Mouse (Mus musculus): ENCODE data around the gene Uqcrq. TPM values are rescaled to one million over a fixed set of nuclear protein-coding genes. Genes with fewer than 3 reads are reported as not detected.

Gene Uqcrq
- total RNA-seq, 1 experiment, result 76.9 TPM

- H3K36me3 ChIP-seq (ENCODE audit: control insufficient read depth, insufficient read depth, low read length, poor library complexity, severe bottlenecking), result no peaks in the 10 kb centered on the region
- no peak for TF ChIP-seq HCFC1 (IDR thresholded peaks at IDR 0.05; ENCODE audit: borderline replicate concordance, insufficient read depth, low read length)
- no peak for TF ChIP-seq MAFK (IDR thresholded peaks at IDR 0.05; ENCODE audit: insufficient read depth, low read depth, low read length)
- no peak for TF ChIP-seq ZC3H11A (IDR thresholded peaks at IDR 0.05; ENCODE audit: borderline replicate concordance, low read depth, low read length)
- no peak for TF ChIP-seq ZNF384 (IDR thresholded peaks at IDR 0.05; ENCODE audit: low read depth, low read length)
- no peak for TF ChIP-seq CHD2 (IDR thresholded peaks at IDR 0.05; ENCODE audit: low read depth, low read length)
- in situ Hi-C loops (cut with MboI; ENCODE audit: low sequenced_read_pairs in 2 of 2, unreplicated experiment in 2 of 2), result no loop called here
- DNase-seq (ENCODE audit: low read depth, low spot score), result no peak
- no peaks in the 10 kb centered on the region for H3K9me3 ChIP-seq (ENCODE audit: control insufficient read depth, insufficient read depth, low read depth, low read length)
- no peak overlapping the region for H3K27ac ChIP-seq (ENCODE audit: insufficient read depth, low read depth, low read length, poor library complexity, severe bottlenecking)
- H3K4me1 ChIP-seq (ENCODE audit: control insufficient read depth in 2 of 2, insufficient read depth in 2 of 2, low read length in 2 of 2, poor library complexity in 1 of 2), result peaks cover 0 to 5% of the 10 kb centered on the region in 2 experiments; a peak in 1 of 4 replicates
- H3K9ac ChIP-seq (ENCODE audit: insufficient read depth, low read depth, low read length, poor library complexity, severe bottlenecking), result no peak overlapping the region
- H3K4me3 ChIP-seq (ENCODE audit: insufficient read depth in 1 of 2, low read depth in 1 of 2, low read length in 2 of 2, poor library complexity in 1 of 2, severe bottlenecking in 1 of 2), result no peak overlapping the region
Measured at GRCm38 (mm10) chr11:53448529-53448928, 17.9 kb upstream of the Uqcrq start.

- Histone ChIP-seq H3K36me3 (ENCODE audit: control insufficient read depth, insufficient read depth, low read length, poor library complexity, severe bottlenecking) (no peaks in the 10 kb centered on the region), H3K9ac (ENCODE audit: insufficient read depth, low read depth, low read length, poor library complexity, severe bottlenecking) (no peak overlapping the region), H3K9me3 (ENCODE audit: control insufficient read depth, insufficient read depth, low read depth, low read length) (no peaks in the 10 kb centered on the region), H3K4me3 (ENCODE audit: insufficient read depth in 1 of 2, low read depth in 1 of 2, low read length in 2 of 2, poor library complexity in 1 of 2, severe bottlenecking in 1 of 2) (no peak overlapping the region), H3K4me1 (ENCODE audit: control insufficient read depth in 2 of 2, insufficient read depth in 2 of 2, low read length in 2 of 2, poor library complexity in 1 of 2) (peaks cover 0 to 5% of the 10 kb centered on the region in 2 experiments; a peak in 1 of 4 replicates), H3K27ac (ENCODE audit: insufficient read depth, low read depth, low read length, poor library complexity, severe bottlenecking) (no peak overlapping the region)
- DNase-seq (ENCODE audit: low read depth, low spot score), result no peak
- in situ Hi-C loops (cut with MboI; ENCODE audit: low sequenced_read_pairs in 2 of 2, unreplicated experiment in 2 of 2), result no loop called here
- TF ChIP-seq ZC3H11A (IDR thresholded peaks at IDR 0.05; ENCODE audit: borderline replicate concordance, low read depth, low read length) (no peak), HCFC1 (IDR thresholded peaks at IDR 0.05; ENCODE audit: borderline replicate concordance, insufficient read depth, low read length) (no peak), MAFK (IDR thresholded peaks at IDR 0.05; ENCODE audit: insufficient read depth, low read depth, low read length) (no peak), CHD2 (IDR thresholded peaks at IDR 0.05; ENCODE audit: low read depth, low read length) (no peak), ZNF384 (IDR thresholded peaks at IDR 0.05; ENCODE audit: low read depth, low read length) (no peak)
Measured at GRCm38 (mm10) chr11:53447996-53448395, 17.4 kb upstream of the Uqcrq start.

GRCm38 (mm10) chr11:53446183-53446582, 15.6 kb upstream of the Uqcrq start:
- no peak for DNase-seq (ENCODE audit: low read depth, low spot score)
- H3K9ac ChIP-seq (ENCODE audit: insufficient read depth, low read depth, low read length, poor library complexity, severe bottlenecking), result no peak overlapping the region
- no peak overlapping the region for H3K27ac ChIP-seq (ENCODE audit: insufficient read depth, low read depth, low read length, poor library complexity, severe bottlenecking)
- no peak overlapping the region for H3K4me3 ChIP-seq (ENCODE audit: insufficient read depth in 1 of 2, low read depth in 1 of 2, low read length in 2 of 2, poor library complexity in 1 of 2, severe bottlenecking in 1 of 2)
- TF ChIP-seq ZNF384 (IDR thresholded peaks at IDR 0.05; ENCODE audit: low read depth, low read length), result no peak
- no peak for TF ChIP-seq HCFC1 (IDR thresholded peaks at IDR 0.05; ENCODE audit: borderline replicate concordance, insufficient read depth, low read length)
- TF ChIP-seq CHD2 (IDR thresholded peaks at IDR 0.05; ENCODE audit: low read depth, low read length), result no peak
- no peak for TF ChIP-seq MAFK (IDR thresholded peaks at IDR 0.05; ENCODE audit: insufficient read depth, low read depth, low read length)
- no peak for TF ChIP-seq ZC3H11A (IDR thresholded peaks at IDR 0.05; ENCODE audit: borderline replicate concordance, low read depth, low read length)
- peaks cover 0 to 6% of the 10 kb centered on the region in 2 experiments; a peak in 1 of 4 replicates for H3K4me1 ChIP-seq (ENCODE audit: control insufficient read depth in 2 of 2, insufficient read depth in 2 of 2, low read length in 2 of 2, poor library complexity in 1 of 2)
- no peaks in the 10 kb centered on the region for H3K9me3 ChIP-seq (ENCODE audit: control insufficient read depth, insufficient read depth, low read depth, low read length)
- in situ Hi-C loops (cut with MboI; ENCODE audit: low sequenced_read_pairs in 2 of 2, unreplicated experiment in 2 of 2), result no loop called here
- H3K36me3 ChIP-seq (ENCODE audit: control insufficient read depth, insufficient read depth, low read length, poor library complexity, severe bottlenecking), result no peaks in the 10 kb centered on the region

- Histone ChIP-seq H3K9me3 (ENCODE audit: control insufficient read depth, insufficient read depth, low read depth, low read length) (no peaks in the 10 kb centered on the region), H3K4me3 (ENCODE audit: insufficient read depth in 1 of 2, low read depth in 1 of 2, low read length in 2 of 2, poor library complexity in 1 of 2, severe bottlenecking in 1 of 2) (no peak overlapping the region), H3K36me3 (ENCODE audit: control insufficient read depth, insufficient read depth, low read length, poor library complexity, severe bottlenecking) (no peaks in the 10 kb centered on the region), H3K9ac (ENCODE audit: insufficient read depth, low read depth, low read length, poor library complexity, severe bottlenecking) (no peak overlapping the region), H3K4me1 (ENCODE audit: control insufficient read depth in 2 of 2, insufficient read depth in 2 of 2, low read length in 2 of 2, poor library complexity in 1 of 2) (peaks cover 0 to 6% of the 10 kb centered on the region in 2 experiments; a peak in 1 of 4 replicates), H3K27ac (ENCODE audit: insufficient read depth, low read depth, low read length, poor library complexity, severe bottlenecking) (no peak overlapping the region)
- DNase-seq (ENCODE audit: low read depth, low spot score), result no peak
- TF ChIP-seq ZC3H11A (IDR thresholded peaks at IDR 0.05; ENCODE audit: borderline replicate concordance, low read depth, low read length), result no peak
- in situ Hi-C loops (cut with MboI; ENCODE audit: low sequenced_read_pairs in 2 of 2, unreplicated experiment in 2 of 2), result no loop called here
Measured at GRCm38 (mm10) chr11:53445562-53445961, 14.9 kb upstream of the Uqcrq start.

DNA sequence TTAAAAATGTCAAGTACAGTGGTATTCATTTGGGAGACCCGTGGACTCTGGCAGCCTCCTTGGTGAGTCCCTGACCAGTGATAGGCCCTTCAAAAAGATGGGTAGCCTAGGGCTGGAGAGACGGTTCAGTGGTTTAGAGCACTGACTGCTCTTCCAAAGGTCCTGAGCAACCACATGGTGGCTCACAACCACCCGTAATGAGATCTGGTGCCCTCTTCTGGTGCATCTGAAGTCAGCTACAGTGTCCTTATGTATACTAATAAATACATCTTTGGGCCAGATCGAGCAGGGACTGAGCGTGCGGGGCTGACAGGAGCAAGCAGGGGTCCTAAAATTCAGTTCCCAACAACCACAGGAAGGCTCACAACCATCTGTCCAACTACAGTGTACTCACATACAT, 13.2 kb upstream of the Uqcrq start:
- TF ChIP-seq ZC3H11A (IDR thresholded peaks at IDR 0.05; ENCODE audit: borderline replicate concordance, low read depth, low read length), result 0 out of 2 replicates have a peak, but pooled peaks have one; percentile 31
- TF ChIP-seq HCFC1 (IDR thresholded peaks at IDR 0.05; ENCODE audit: borderline replicate concordance, insufficient read depth, low read length), result no peak
- TF ChIP-seq MAFK (IDR thresholded peaks at IDR 0.05; ENCODE audit: insufficient read depth, low read depth, low read length), result no peak
- H3K4me3 ChIP-seq (ENCODE audit: insufficient read depth in 1 of 2, low read depth in 1 of 2, low read length in 2 of 2, poor library complexity in 1 of 2, severe bottlenecking in 1 of 2), result no peak overlapping the region
- in situ Hi-C loops (cut with MboI; ENCODE audit: low sequenced_read_pairs in 2 of 2, unreplicated experiment in 2 of 2), result no loop called here

More for the DNA sequence above, 13.2 kb upstream of the Uqcrq start:
- no peak for DNase-seq (ENCODE audit: low read depth, low spot score)
- peaks cover 0 to 6% of the 10 kb centered on the region in 2 experiments; a peak in 1 of 4 replicates for H3K4me1 ChIP-seq (ENCODE audit: control insufficient read depth in 2 of 2, insufficient read depth in 2 of 2, low read length in 2 of 2, poor library complexity in 1 of 2)
- no peaks in the 10 kb centered on the region for H3K36me3 ChIP-seq (ENCODE audit: control insufficient read depth, insufficient read depth, low read length, poor library complexity, severe bottlenecking)
- no peaks in the 10 kb centered on the region for H3K9me3 ChIP-seq (ENCODE audit: control insufficient read depth, insufficient read depth, low read depth, low read length)
- H3K9ac ChIP-seq (ENCODE audit: insufficient read depth, low read depth, low read length, poor library complexity, severe bottlenecking), result no peak overlapping the region
- no peak overlapping the region for H3K27ac ChIP-seq (ENCODE audit: insufficient read depth, low read depth, low read length, poor library complexity, severe bottlenecking)

Measured in ES-E14 (cell line).